Mouse (Mus musculus) midbrain, embryonic 16.5 days (tissue): ENCODE data around the gene Twnk. TPM values are rescaled to one million over a fixed set of nuclear protein-coding genes. Genes with fewer than 3 reads are reported as not detected.

Experiments
- ATAC-seq: fragments of 200-750 bp; cut with Nextera tagmentation; 2 replicates; pipeline ENCODE4 v1.8.0; 2017; ENCODE audit warnings: moderate TSS enrichment
- H3K27ac ChIP-seq: fragments of 300-500 bp; sonication (generic); 2 replicates; pipeline ENCODE4 v1.5.1; 2014; ENCODE audit warnings: mild to moderate bottlenecking, low read length, mixed read lengths
- H3K27me3 ChIP-seq: fragments of 300-500 bp; sonication (generic); 2 replicates; pipeline ENCODE4 v1.6.1; 2014; ENCODE audit warnings: low read depth, low read length, mixed read lengths; ENCODE audit not compliant: control insufficient read depth, insufficient read depth
- H3K36me3 ChIP-seq: fragments of 300-500 bp; sonication (generic); 2 replicates; pipeline ENCODE4 v1.6.1; 2014; ENCODE audit warnings: mild to moderate bottlenecking, low read length, moderate library complexity, mixed read lengths; ENCODE audit not compliant: control insufficient read depth, insufficient read depth
- H3K4me1 ChIP-seq: fragments of 300-500 bp; sonication (generic); 2 replicates; pipeline ENCODE4 v1.6.1; 2014; ENCODE audit warnings: mild to moderate bottlenecking, low read length, mixed read lengths; ENCODE audit not compliant: control insufficient read depth, insufficient read depth
- H3K4me2 ChIP-seq: fragments of 300-500 bp; sonication (generic); 2 replicates; pipeline ENCODE4 v1.6.1; 2014; ENCODE audit warnings: mild to moderate bottlenecking, low read length, mixed read lengths
- H3K4me3 ChIP-seq: fragments of 300-500 bp; sonication (generic); 2 replicates; pipeline ENCODE4 v1.5.1; 2014; ENCODE audit warnings: low read depth, mild to moderate bottlenecking, low read length, moderate library complexity, mixed read lengths
- H3K9ac ChIP-seq: fragments of 300-500 bp; sonication (generic); 2 replicates; pipeline ENCODE4 v1.6.1; 2014; ENCODE audit warnings: low read depth, low read length, mixed read lengths
- H3K9me3 ChIP-seq: fragments of 300-500 bp; sonication (generic); replicated peaks from 2 replicates; pipeline ENCODE4 v1.6.1; 2014; ENCODE audit warnings: mild to moderate bottlenecking, low read length, mixed read lengths; ENCODE audit not compliant: control insufficient read depth, poor library complexity, severe bottlenecking
- WGBS: fragments of 180-500 bp; shearing (Covaris S2); extraction: QIAGEN DNeasy Blood & Tissue Kit; methylation state at CpG from one replicate; pipeline ENCODE4 v1.1.7; 2014; 5-methylcytosine and 5-hydroxymethylcytosine counted together
- polyA plus RNA-seq: library from polyadenylated mRNA; unstranded; fragments of >200 nt; fragmentation: Nextera tagmentation; extraction: Ambion mirVana; gene quantifications from 2 replicates; pipeline ENCODE4 v1.2.1, GENCODE M21; 2015

The Twnk gene
- polyA plus RNA-seq, 1 experiment from 2014 or later, result 13.6 TPM

DNA sequence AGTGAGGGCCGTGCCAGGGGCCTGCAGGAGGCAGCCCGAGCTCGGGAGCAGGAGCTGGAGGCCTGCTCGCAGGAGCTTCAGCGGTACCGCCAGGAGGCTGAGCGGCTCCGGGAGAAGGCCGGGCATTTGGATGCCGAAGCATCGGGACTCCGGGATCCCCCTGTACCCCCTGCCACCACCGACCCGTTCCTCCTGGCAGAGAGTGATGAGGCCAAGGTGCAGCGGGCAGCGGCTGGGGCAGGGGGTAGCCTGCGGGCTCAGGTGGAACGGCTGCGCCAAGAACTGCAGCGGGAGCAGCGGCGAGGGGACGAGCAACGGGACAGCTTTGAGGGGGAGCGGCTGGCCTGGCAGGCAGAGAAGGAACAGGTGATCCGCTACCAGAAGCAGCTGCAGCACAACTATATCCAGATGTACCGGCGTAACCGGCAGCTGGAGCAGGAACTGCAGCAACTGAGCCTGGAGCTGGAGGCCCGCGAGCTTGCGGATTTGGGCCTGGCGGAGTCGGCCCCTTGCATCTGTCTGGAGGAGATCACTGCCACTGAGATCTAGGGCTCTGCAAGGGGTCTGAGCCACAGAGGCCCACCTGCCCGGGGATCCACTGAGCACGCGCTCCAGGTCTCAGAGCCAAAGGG is 20.6 kb downstream of the Twnk start:
- ATAC-seq, result no peak
- H3K4me3 ChIP-seq, result no peak overlapping the region
- H3K27ac ChIP-seq, result no peak overlapping the region
- H3K4me2 ChIP-seq, result no peak overlapping the region
- no peaks in the 10 kb centered on the region for H3K9me3 ChIP-seq
- no peaks in the 10 kb centered on the region for H3K27me3 ChIP-seq
- peaks cover 13% of the 10 kb centered on the region; the same call in 1 of the 2 replicates for H3K36me3 ChIP-seq
- WGBS, result 94% methylated on average over 31 of the region's 37 CpGs
- no peak overlapping the region for H3K9ac ChIP-seq
- H3K4me1 ChIP-seq, result no peaks in the 10 kb centered on the region

DNA sequence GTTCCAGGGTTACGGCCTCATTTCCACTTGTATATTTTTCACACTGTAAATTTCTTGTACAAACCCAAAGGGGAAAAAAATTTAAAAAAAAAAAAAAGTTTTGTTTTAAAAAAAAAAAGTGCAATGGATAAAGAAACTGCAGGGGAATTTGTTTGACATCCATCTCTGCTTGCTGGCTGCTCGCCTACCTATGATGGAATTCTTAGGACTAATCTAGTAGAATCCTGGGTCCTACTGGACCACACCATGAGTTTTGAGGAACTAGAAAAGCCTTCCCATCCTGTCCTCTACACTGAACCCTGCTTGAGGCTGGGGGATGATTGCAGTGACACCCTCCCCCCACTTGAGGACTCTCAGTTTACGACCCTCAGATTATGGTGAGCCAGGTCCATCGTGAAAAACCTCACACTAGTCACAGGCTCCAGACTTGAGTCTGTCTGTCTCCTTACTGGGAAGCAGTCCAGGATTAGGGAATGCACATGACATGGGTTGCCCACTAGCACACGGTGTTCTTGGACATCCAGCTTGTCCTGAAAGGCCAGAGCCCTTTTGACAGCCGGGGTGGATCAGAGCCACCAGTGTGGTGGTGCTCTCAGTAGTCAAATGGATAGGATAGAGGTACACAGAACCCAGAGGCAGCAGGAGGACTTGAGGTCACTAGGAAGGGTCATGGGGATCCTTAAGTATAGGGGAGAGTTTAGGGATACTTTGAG is 21.7 kb downstream of the Twnk start:
- Histone ChIP-seq H3K9me3 (no peaks in the 10 kb centered on the region), H3K36me3 (peaks cover 13% of the 10 kb centered on the region; the same call in 1 of the 2 replicates), H3K27me3 (no peaks in the 10 kb centered on the region), H3K27ac (no peak overlapping the region), H3K4me1 (no peaks in the 10 kb centered on the region), H3K9ac (no peak overlapping the region), H3K4me2 (no peak overlapping the region), H3K4me3 (no peak overlapping the region)
- ATAC-seq, result no peak
- WGBS, result 83% methylated on average over 6 of the region's 6 CpGs

DNA sequence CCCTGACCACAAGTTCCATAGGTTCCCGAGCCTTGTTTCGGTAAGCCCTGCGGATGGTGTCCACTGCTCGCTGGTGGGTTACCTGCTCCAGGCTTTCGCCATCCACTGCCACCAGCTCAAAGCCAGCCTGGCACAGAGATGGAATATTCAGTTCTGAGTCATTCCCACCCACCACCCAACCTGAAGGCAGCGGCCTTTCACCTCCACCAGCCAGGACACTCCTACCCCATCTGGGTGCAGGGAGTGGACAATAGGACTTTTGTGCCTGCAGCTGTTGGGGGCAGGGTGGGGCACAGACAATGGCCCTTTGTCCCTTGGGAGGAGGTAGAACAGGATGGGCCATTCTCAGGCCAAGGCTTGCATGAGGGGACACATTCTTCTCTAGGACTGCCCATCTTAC is 22.4 kb downstream of the Twnk start:
- ATAC-seq, result no peak
- Histone ChIP-seq H3K4me3 (no peak overlapping the region), H3K27ac (no peak overlapping the region), H3K36me3 (peaks cover 13% of the 10 kb centered on the region; the same call in 1 of the 2 replicates), H3K9me3 (no peaks in the 10 kb centered on the region), H3K27me3 (no peaks in the 10 kb centered on the region), H3K4me2 (no peak overlapping the region), H3K4me1 (0 out of 2 replicates have a peak, but pooled peaks cover 1% of the 10 kb centered on the region), H3K9ac (no peak overlapping the region)
- 82% methylated on average over 6 of the region's 6 CpGs for WGBS

DNA sequence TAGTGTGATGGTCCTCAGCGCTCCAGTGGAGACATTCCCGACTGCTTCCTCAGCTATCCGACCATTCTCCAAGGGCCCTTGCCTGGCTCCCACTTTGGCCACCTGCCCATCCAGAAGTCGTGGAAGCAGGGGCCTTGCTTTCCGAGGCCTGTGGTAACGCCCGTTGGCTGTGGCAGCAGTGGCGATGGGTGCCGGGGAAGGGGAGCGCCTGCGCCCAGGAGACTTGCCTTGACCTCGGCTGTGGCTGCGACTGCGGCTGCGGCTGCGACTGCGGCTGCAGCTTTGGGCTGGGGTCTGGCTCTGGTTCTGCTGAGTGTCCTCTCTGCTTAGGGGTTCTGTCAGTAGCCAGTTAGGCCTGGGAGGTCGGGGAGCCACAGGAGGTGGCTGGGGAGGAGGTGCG is 23.3 kb downstream of the Twnk start:
- WGBS, result 62% methylated on average over 19 of the region's 19 CpGs
- Histone ChIP-seq H3K27ac (no peak overlapping the region), H3K9me3 (no peaks in the 10 kb centered on the region), H3K27me3 (no peaks in the 10 kb centered on the region), H3K36me3 (peaks cover 13% of the 10 kb centered on the region; the same call in 1 of the 2 replicates), H3K9ac (no peak overlapping the region), H3K4me3 (no peak overlapping the region), H3K4me2 (no peak overlapping the region), H3K4me1 (0 out of 2 replicates have a peak, but pooled peaks cover 2% of the 10 kb centered on the region)
- no peak for ATAC-seq

DNA sequence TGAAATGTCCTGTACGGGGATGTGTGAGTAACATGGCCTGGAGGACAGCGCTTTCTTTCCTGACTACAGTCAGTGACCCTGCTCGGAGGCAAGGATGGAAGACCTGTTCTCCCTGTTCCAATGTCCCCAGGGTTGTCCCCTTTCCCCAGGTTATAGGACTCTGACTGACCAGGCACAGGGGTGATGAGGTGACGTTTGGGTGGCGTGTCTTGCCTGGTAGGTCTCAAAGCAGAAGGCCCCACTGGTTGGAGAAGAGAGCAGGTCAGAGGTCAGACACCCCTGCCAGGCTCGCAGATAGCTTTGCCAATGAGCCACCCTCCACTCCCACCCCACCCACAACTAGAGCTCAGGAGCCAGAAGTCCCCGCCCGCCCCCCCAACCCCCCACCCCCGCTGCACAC is 24.1 kb downstream of the Twnk start:
- no peak overlapping the region for H3K9ac ChIP-seq
- no peak for ATAC-seq
- no peaks in the 10 kb centered on the region for H3K9me3 ChIP-seq
- H3K36me3 ChIP-seq, result peaks cover 13% of the 10 kb centered on the region; the same call in 1 of the 2 replicates
- no peak overlapping the region for H3K27ac ChIP-seq
- 59% methylated on average over 9 of the region's 9 CpGs for WGBS
- 0 out of 2 replicates have a peak, but pooled peaks cover 2% of the 10 kb centered on the region for H3K4me1 ChIP-seq
- no peak overlapping the region for H3K4me3 ChIP-seq
- H3K4me2 ChIP-seq, result no peak overlapping the region
- no peaks in the 10 kb centered on the region for H3K27me3 ChIP-seq

DNA sequence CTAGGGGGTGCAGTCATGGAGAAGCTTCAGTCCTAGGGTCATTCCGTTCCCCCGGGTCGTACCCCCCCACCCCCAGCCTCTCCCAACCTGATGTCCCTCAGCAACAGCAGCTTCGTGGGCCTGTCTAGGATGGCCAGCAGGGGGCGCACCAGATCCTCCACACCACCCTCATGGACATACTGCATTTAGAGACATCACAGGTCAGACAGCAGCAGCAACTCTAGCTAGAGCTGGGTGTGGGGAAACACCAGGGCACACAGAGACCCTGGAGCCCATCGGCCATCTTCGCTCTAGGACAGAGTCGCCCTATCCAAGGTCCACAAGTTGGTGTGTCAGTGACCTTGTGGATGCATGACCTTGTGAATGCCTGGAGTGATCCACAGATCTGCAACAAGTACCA is 24.6 kb downstream of the Twnk start:
- H3K9ac ChIP-seq, result no peak overlapping the region
- 38% methylated on average over 8 of the region's 8 CpGs for WGBS
- peak; percentile 14; the same call in 1 of the 2 replicates for ATAC-seq

DNA sequence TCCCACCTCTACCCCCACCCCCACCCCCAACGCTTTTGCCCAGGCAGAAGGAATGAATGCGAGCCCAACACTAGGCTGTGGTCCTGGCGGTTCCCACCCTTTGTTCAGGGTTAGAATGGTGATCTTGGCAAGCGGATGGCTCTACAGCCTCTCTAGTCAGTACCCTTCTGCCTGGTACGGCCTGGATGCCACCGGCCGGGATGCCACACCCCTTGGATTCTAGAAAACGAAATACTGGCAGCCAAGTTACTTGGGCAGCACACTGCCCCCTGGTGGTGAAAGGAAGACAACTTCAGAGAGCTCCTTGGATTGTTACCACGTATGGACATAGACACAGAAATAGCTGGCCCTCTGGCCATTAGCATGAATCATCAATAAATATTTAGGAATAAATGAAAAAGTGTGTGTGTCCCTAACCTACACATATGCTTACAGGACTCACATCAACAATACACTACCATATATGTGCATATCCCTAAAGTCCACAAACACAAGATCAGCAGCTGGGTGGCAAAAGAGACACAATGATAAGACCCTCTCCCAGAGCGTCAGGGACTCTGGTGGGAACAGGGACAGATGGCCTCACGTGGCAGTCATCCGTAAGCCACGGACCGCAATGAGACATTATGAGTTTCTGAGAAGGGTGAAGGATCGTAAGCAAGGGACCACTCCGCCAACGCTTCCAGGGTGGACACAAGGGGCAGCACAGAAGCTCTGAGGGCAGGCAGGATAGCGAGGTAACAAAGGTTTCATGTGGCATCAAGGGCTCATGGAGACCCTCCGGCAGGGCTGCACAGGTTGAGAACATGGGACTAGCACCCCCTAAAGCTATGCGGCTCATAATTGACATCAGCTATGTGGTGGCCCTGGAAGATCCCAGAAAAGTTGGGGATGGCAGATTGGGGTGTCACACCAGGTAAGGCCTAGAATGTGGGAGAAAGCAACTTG is 25.6 kb downstream of the Twnk start:
- H3K9me3 ChIP-seq, result no peaks in the 10 kb centered on the region
- 42% methylated on average over 20 of the region's 20 CpGs for WGBS
- H3K4me1 ChIP-seq, result 0 out of 2 replicates have a peak, but pooled peaks cover 2% of the 10 kb centered on the region
- H3K27ac ChIP-seq, result no peak overlapping the region
- peaks cover 9% of the 10 kb centered on the region; the same call in 1 of the 2 replicates for H3K36me3 ChIP-seq
- peak overlapping the region; percentile 42 for H3K4me2 ChIP-seq
- H3K9ac ChIP-seq, result no peak overlapping the region
- no peaks in the 10 kb centered on the region for H3K27me3 ChIP-seq
- H3K4me3 ChIP-seq, result no peak overlapping the region
- no peak; the same call in 1 of the 2 replicates for ATAC-seq

More for the DNA sequence above, 24.6 kb downstream of the Twnk start:
- Histone ChIP-seq H3K27ac (no peak overlapping the region), H3K9me3 (no peaks in the 10 kb centered on the region), H3K4me2 (no peak overlapping the region), H3K4me1 (0 out of 2 replicates have a peak, but pooled peaks cover 2% of the 10 kb centered on the region), H3K36me3 (peaks cover 13% of the 10 kb centered on the region; the same call in 1 of the 2 replicates), H3K4me3 (no peak overlapping the region), H3K27me3 (no peaks in the 10 kb centered on the region)

DNA sequence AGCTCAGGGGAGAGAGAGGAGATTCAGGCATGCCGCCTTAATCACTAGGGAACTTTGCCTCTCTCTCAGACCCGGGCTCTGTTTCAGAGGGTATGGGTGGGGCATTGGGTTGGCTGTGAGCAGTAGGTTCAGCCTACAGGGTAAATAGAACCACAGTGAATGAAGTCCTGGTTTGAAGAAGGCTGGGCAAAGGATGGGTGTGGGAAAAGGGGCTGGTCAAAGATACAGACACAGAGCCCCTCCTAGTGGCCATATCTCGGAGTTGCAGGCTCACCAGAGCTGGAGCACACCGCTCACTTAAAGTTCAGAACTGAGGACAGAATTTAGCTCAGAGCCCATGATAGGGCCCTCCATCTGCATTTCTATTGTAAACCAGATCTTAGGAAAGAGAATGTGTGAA is 26.3 kb downstream of the Twnk start:
- H3K4me3 ChIP-seq, result no peak overlapping the region
- ATAC-seq, result no peak
- no peak overlapping the region for H3K9ac ChIP-seq
- no peak overlapping the region for H3K4me2 ChIP-seq
- WGBS, result 23% methylated on average over 4 of the region's 4 CpGs
- H3K9me3 ChIP-seq, result no peaks in the 10 kb centered on the region
- H3K27ac ChIP-seq, result no peak overlapping the region
- H3K36me3 ChIP-seq, result 0 out of 2 replicates have a peak, but pooled peaks cover 3% of the 10 kb centered on the region
- 0 out of 2 replicates have a peak, but pooled peaks cover 2% of the 10 kb centered on the region for H3K4me1 ChIP-seq
- no peaks in the 10 kb centered on the region for H3K27me3 ChIP-seq
